Mouse (Mus musculus) myocyte (in vitro differentiated cells): Measurements from ENCODE around the gene Stam2.

Source experiments
- MAX ChIP-seq: IDR thresholded peaks from one replicate; pipeline ENCODE4 v1.6.1; 2011; ENCODE audit warnings: low read depth, mild to moderate bottlenecking, control low read depth
- POLR2A ChIP-seq: IDR thresholded peaks from one replicate; pipeline ENCODE4 v1.6.1; 2011; ENCODE audit warnings: low read depth, mild to moderate bottlenecking, control low read depth, moderate library complexity; ENCODE audit not compliant: insufficient read length
- TCF3 ChIP-seq: IDR thresholded peaks from one replicate; pipeline ENCODE4 v1.6.1; 2011; ENCODE audit warnings: low read depth, control low read depth; ENCODE audit not compliant: insufficient read length

GRCm38 (mm10) chr2:52694604-52695003 lies 47.5 kb downstream of the Stam2 start:
- TF ChIP-seq TCF3 (no peak), POLR2A (no peak), MAX (no peak)
